Comparison of ENCODE assay signal across 23 mouse cellular contexts in the genomic region with DNA sequence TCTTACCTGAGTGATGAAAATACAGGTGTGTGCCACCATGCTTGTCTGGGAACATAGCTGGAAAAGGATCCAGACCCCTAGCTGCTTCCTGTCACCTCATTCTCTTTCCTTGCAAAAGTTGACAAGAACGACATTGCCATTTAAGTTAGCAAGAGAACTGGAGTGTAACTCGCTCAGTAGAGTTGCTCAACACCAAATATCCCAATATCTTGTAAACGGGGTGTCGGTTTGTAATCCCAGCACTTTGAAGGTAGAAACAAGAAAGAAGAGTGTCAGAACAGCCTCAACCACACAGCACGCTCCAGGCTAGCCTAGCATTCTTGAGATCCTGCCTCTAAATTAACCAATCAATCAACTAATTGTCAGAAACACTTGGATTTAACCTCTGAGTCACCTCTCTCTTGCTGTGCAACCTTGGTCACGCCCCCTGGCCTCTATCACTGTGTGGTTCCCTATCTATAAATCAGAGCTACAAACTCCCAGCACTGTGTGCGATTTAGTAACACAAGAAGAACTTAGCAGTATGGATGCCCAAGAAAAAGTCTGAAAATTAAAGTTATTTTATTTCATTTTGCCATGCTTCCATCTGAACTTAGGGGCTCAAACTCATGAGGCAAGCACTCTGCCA. TPM values are rescaled to one million over a fixed set of nuclear protein-coding genes. Genes with fewer than 3 reads are reported as not detected.
DNase-seq lines count a peak whose midpoint lies in the region; ATAC-seq and TF ChIP-seq lines count a peak whose summit lies in the region.
"Had no signal": no experiment of that assay in that cellular context is flagged by ENCODE, and none has a peak within 500 bp of the region (broad histone marks: within the 10 kb centered on the region; RNA-seq: fewer than 3 reads in every experiment).

No protein-coding gene starts in this region.

- no peak for TF ChIP-seq POLR2A in myocyte (IDR thresholded peaks at IDR 0.05; ENCODE audit: insufficient read length, low read depth)

- ATAC-seq in common myeloid progenitor, adult 5-6 weeks (replicated peaks; ENCODE audit: low read depth, poor library complexity, severe bottlenecking), result 0 out of 2 replicates have a peak, but pooled peaks have one; percentile 29
- no peak for ATAC-seq in intestine, embryonic 15.5 days
- ATAC-seq: hindbrain, postnatal 0 days; lung, postnatal 0 days had no signal

- peak overlapping the region; percentile 55 for H3K4me2 ChIP-seq in myocyte (ENCODE audit: low read depth)
- no peak overlapping the region for H3K4me2 ChIP-seq in intestine, embryonic 15.5 days (replicated peaks)
- H3K4me2 ChIP-seq: embryonic facial prominence, embryonic 15.5 days; forebrain, embryonic 12.5 days; heart, embryonic 15.5 days; limb, embryonic 15.5 days; liver, embryonic 15.5 days; neural tube, embryonic 15.5 days had no signal

- 58% methylated on average over 7 of the region's 7 CpGs for WGBS in intestine, embryonic 15.5 days

- H3K27me3 ChIP-seq in myocyte (ENCODE audit: control insufficient read depth, insufficient read depth, insufficient read length), result no peaks in the 10 kb centered on the region
- H3K27me3 ChIP-seq in intestine, embryonic 15.5 days (replicated peaks), result no peaks in the 10 kb centered on the region
- H3K27me3 ChIP-seq: embryonic facial prominence, embryonic 15.5 days; forebrain, embryonic 12.5 days; heart, embryonic 15.5 days; limb, embryonic 15.5 days; neural tube, embryonic 15.5 days had no signal

- no peak overlapping the region for H3K9ac ChIP-seq in intestine, embryonic 15.5 days
- H3K9ac ChIP-seq: embryonic facial prominence, embryonic 15.5 days; forebrain, embryonic 12.5 days; heart, embryonic 15.5 days; limb, embryonic 15.5 days; liver, embryonic 15.5 days; neural tube, embryonic 15.5 days had no signal

- no peaks in the 10 kb centered on the region for H3K79me2 ChIP-seq in myocyte (ENCODE audit: control insufficient read depth, insufficient read depth)

- DNase-seq in adrenal gland, postnatal 25 days, result peak; percentile 46
- no peak for DNase-seq in adrenal gland, adult 8-10 months
- DNase-seq in CD4-positive helper T cell, adult 2 months (ENCODE audit: low read depth, low spot score), result peak; percentile 25
- no peak for DNase-seq in B cell, adult 2 months
- DNase-seq in gastrocnemius, postnatal 25 days, result no peak
- DNase-seq: cerebellum, adult 8-10 months; heart, postnatal 4 days; kidney, adult 11 months; midbrain, embryonic 14.5 days; spleen, adult 18-20 months; thymus, adult 2 months had no signal

- H3K36me3 ChIP-seq in myocyte (ENCODE audit: control insufficient read depth, insufficient read depth), result no peaks in the 10 kb centered on the region
- no peaks in the 10 kb centered on the region for H3K36me3 ChIP-seq in intestine, embryonic 15.5 days
- H3K36me3 ChIP-seq: embryonic facial prominence, embryonic 15.5 days; forebrain, embryonic 12.5 days; heart, embryonic 15.5 days; limb, embryonic 15.5 days; liver, embryonic 15.5 days; neural tube, embryonic 15.5 days had no signal

- H3K4me3 ChIP-seq in myocyte, result no peak overlapping the region
- no peak overlapping the region for H3K4me3 ChIP-seq in intestine, embryonic 15.5 days (replicated peaks)
- H3K4me3 ChIP-seq: embryonic facial prominence, embryonic 15.5 days; forebrain, embryonic 12.5 days; heart, embryonic 15.5 days; limb, embryonic 15.5 days; liver, embryonic 15.5 days; neural tube, embryonic 15.5 days had no signal

- no peak overlapping the region for H3K27ac ChIP-seq in intestine, embryonic 15.5 days
- H3K27ac ChIP-seq: embryonic facial prominence, embryonic 15.5 days; forebrain, embryonic 12.5 days; heart, embryonic 15.5 days; hindbrain, postnatal 0 days; kidney, postnatal 0 days; limb, embryonic 15.5 days; liver, embryonic 15.5 days; neural tube, embryonic 15.5 days had no signal

- H3ac ChIP-seq in myocyte (ENCODE audit: control insufficient read depth, insufficient read length), result no peak overlapping the region

- no peaks in the 10 kb centered on the region for H3K9me3 ChIP-seq in intestine, embryonic 15.5 days
- H3K9me3 ChIP-seq: embryonic facial prominence, embryonic 15.5 days; forebrain, embryonic 12.5 days; heart, embryonic 15.5 days; limb, embryonic 15.5 days; liver, embryonic 15.5 days had no signal

- no peaks in the 10 kb centered on the region for H3K4me1 ChIP-seq in intestine, embryonic 15.5 days (replicated peaks)
- H3K4me1 ChIP-seq: forebrain, embryonic 12.5 days; heart, embryonic 15.5 days; limb, embryonic 15.5 days; liver, embryonic 15.5 days; neural tube, embryonic 15.5 days had no signal

TF ChIP-seq in myocyte, 11 proteins besides CTCF, POLR2A, EP300 and RAD21:
- TF ChIP-seq POLR2AphosphoS2 (IDR thresholded peaks at IDR 0.05; ENCODE audit: insufficient read length, low read depth), result no peak
- TF ChIP-seq E2F4 (IDR thresholded peaks at IDR 0.05; ENCODE audit: insufficient read depth), result no peak
- no peak for TF ChIP-seq TCF12 (IDR thresholded peaks at IDR 0.05; ENCODE audit: insufficient read depth, poor library complexity, severe bottlenecking)
- 0 out of 2 replicates have a peak, but pooled peaks have one; percentile 9 for TF ChIP-seq CEBPB (IDR thresholded peaks at IDR 0.05; ENCODE audit: insufficient read depth, poor library complexity, severe bottlenecking)

RNA-seq across cellular contexts. Expression of a gene that starts 18.0 kb away (rescaled TPM):
- total RNA-seq in adrenal gland, postnatal 25 days (2021), result 49.0 and 62.6 TPM in 2 replicates
- 10 to 100 TPM; 63.3 to 74.9 (median 69.1) TPM for total RNA-seq in adrenal gland, adult 8-10 months (2022)
- total RNA-seq in common myeloid progenitor, adult 5-6 weeks (2017), result 46.7 and 57.4 TPM in 2 replicates
- 57.2 TPM for polyA plus RNA-seq in myocyte (2012; fragmentation: generic; extraction: Trizol)
- 37.1 and 42.3 TPM in 2 replicates for polyA plus RNA-seq in intestine, embryonic 15.5 days (2015; fragmentation: Nextera tagmentation; extraction: Ambion mirVana)
- total RNA-seq in gastrocnemius, postnatal 25 days (2021), result 100 to 1,000 TPM; 149 to 190 TPM

RNA-seq across cellular contexts. Expression of a gene that starts 24.6 kb away (rescaled TPM):
- 14.2 and 21.2 TPM in 2 replicates for total RNA-seq in adrenal gland, postnatal 25 days (2021)
- 10 to 100 TPM; 22.1 to 48.3 (median 35.9) TPM for total RNA-seq in adrenal gland, adult 8-10 months (2022)
- 0.92 and 1.6 TPM in 2 replicates for total RNA-seq in common myeloid progenitor, adult 5-6 weeks (2017)
- 40.1 TPM for polyA plus RNA-seq in myocyte (2012; fragmentation: generic; extraction: Trizol)
- 2.5 and 2.9 TPM in 2 replicates for polyA plus RNA-seq in intestine, embryonic 15.5 days (2015; fragmentation: Nextera tagmentation; extraction: Ambion mirVana)
- total RNA-seq in gastrocnemius, postnatal 25 days (2021), result 10 to 100 TPM; 19.1 to 19.6 TPM

Comparison
In these comparisons a context has a peak if more than half of its experiments do, and no peak if none do; other contexts are left out.
1. DNase-seq: peak in adrenal gland, postnatal 25 days (single experiment) and CD4-positive helper T cell, adult 2 months (single experiment); none in adrenal gland, adult 8-10 months (single experiment), B cell, adult 2 months (0 of 2) and gastrocnemius, postnatal 25 days (single experiment).